Mouse (Mus musculus) ES-E14 (cell line): ENCODE measurements around the gene Lcn4. TPM values are rescaled to one million over a fixed set of nuclear protein-coding genes. Genes with fewer than 3 reads are reported as not detected.

ENCODE experiments used
- DNase-seq: peaks from one replicate; pipeline ENCODE4 v3.0.0-alpha.2; 2013; ENCODE audit warnings: low read depth, low spot score
- H3K27ac ChIP-seq: 2 replicates; pipeline ENCODE4 v1.5.1; 2012; ENCODE audit warnings: low read depth, mild to moderate bottlenecking, low read length, moderate library complexity, mixed read lengths; ENCODE audit not compliant: poor library complexity, insufficient read depth, severe bottlenecking
- H3K36me3 ChIP-seq: 2 replicates; pipeline ENCODE4 v1.6.1; 2012; ENCODE audit warnings: mild to moderate bottlenecking, low read length, moderate library complexity, mixed read lengths; ENCODE audit not compliant: control insufficient read depth, poor library complexity, insufficient read depth, severe bottlenecking
- H3K4me1 ChIP-seq, 2 experiments: fragments of 150-350 bp in 1 of 2; sonication (generic) in 1 of 2; 2 replicates each; pipeline ENCODE4 v1.6.1; 2012; ENCODE audit warnings: low read length in 2 of 2, mild to moderate bottlenecking in 1 of 2, mixed read lengths in 1 of 2; ENCODE audit not compliant: control insufficient read depth in 2 of 2, insufficient read depth in 2 of 2, poor library complexity in 1 of 2
- H3K4me3 ChIP-seq, 2 experiments: fragments of 150-350 bp in 1 of 2; sonication (generic) in 1 of 2; 2 replicates each; pipeline ENCODE4 v1.5.1; 2012; ENCODE audit warnings: low read length in 2 of 2, low read depth in 1 of 2, mild to moderate bottlenecking in 1 of 2, mixed read lengths in 1 of 2; ENCODE audit not compliant: insufficient read depth in 1 of 2, poor library complexity in 1 of 2, severe bottlenecking in 1 of 2
- H3K9ac ChIP-seq: 2 replicates; pipeline ENCODE4 v1.6.1; 2012; ENCODE audit warnings: low read depth, mild to moderate bottlenecking, low read length, mixed read lengths; ENCODE audit not compliant: poor library complexity, insufficient read depth, severe bottlenecking
- H3K9me3 ChIP-seq: fragments of 150-350 bp; sonication (generic); 2 replicates; pipeline ENCODE4 v1.6.1; 2012; ENCODE audit warnings: low read depth, mild to moderate bottlenecking, low read length; ENCODE audit not compliant: control insufficient read depth, insufficient read depth
- CHD2 ChIP-seq: IDR thresholded peaks from 2 replicates; pipeline ENCODE4 v1.6.1; 2014; ENCODE audit warnings: mild to moderate bottlenecking, low read depth, low read length, inconsistent platforms
- HCFC1 ChIP-seq: IDR thresholded peaks from 2 replicates; pipeline ENCODE4 v1.6.1; 2012; ENCODE audit warnings: low read length, inconsistent platforms, borderline replicate concordance; ENCODE audit not compliant: insufficient read depth
- MAFK ChIP-seq: IDR thresholded peaks from 2 replicates; pipeline ENCODE4 v1.6.1; 2014; ENCODE audit warnings: mild to moderate bottlenecking, low read depth, low read length, inconsistent platforms; ENCODE audit not compliant: insufficient read depth
- ZC3H11A ChIP-seq: IDR thresholded peaks from 2 replicates; pipeline ENCODE4 v1.6.1; 2012; ENCODE audit warnings: low read depth, mild to moderate bottlenecking, inconsistent platforms, low read length, borderline replicate concordance
- ZNF384 ChIP-seq: IDR thresholded peaks from 2 replicates; pipeline ENCODE4 v1.6.1; 2012; ENCODE audit warnings: low read depth, low read length, inconsistent platforms
- in situ Hi-C, 2 experiments: fragments of 600-800 bp; cut with MboI; formaldehyde crosslinking; loops; one replicate each; pipeline ENCODE4 v1.15.1; 2025; ENCODE audit warnings: low sequenced_read_pairs in 2 of 2, inconsistent platforms in 1 of 2; ENCODE audit not compliant: unreplicated experiment in 2 of 2
- total RNA-seq: library from RNA; depleted of rRNA; stranded (reverse); fragments of 300-350 nt; gene quantifications from 2 replicates; pipeline ENCODE4 v1.2.3, GENCODE M21; 2012

The Lcn4 gene
- total RNA-seq, 1 experiment: not detected

DNA sequence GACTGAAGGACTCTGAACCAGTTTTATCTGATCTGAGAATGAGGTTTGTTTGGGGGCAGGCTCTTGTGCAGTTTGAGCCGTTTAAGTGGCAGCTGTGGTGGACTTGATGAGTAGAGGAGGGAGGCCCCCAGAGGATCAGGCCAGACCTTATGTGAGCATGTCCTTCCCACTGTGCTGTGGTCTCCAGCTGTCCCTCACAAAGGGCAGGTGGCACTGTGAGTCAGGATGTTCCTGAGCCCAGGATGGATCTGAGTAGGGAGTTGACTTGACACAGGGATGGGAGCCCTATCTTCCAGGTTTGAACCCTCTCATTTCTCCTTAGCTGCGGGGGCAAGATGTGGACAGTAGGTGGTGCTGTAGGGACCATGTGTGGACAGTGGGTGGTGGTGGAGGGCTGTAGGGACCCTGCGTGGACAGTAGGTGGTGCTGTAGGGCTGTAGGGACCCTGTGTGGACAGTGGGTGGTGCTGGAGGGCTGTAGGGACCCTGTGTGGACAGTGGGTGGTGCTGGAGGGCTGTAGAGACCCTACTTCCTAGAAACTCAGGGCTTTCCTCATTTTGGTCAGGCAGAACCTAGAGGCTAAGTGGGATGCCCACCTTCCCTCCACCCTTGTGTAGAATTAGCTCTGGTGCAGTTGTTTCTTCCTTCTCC lies 24.3 kb downstream of the Lcn4 start:
- in situ Hi-C loops: no loop called here
- Histone ChIP-seq H3K9me3 (no peaks in the 10 kb centered on the region), H3K27ac (peak overlapping the region; percentile 38; the same call in 1 of the 2 replicates), H3K36me3 (no peaks in the 10 kb centered on the region), H3K9ac (no peak overlapping the region), H3K4me3 (no peak overlapping the region), H3K4me1 (peaks cover 5 to 10% of the 10 kb centered on the region in 2 experiments; a peak in 2 of 4 replicates)
- no peak for DNase-seq
- TF ChIP-seq HCFC1: peak; percentile 83
- TF ChIP-seq MAFK: no peak
- no peak for TF ChIP-seq CHD2
- TF ChIP-seq ZNF384: peak; percentile 67
- peak; percentile 88; the same call in 1 of the 2 replicates for TF ChIP-seq ZC3H11A

DNA sequence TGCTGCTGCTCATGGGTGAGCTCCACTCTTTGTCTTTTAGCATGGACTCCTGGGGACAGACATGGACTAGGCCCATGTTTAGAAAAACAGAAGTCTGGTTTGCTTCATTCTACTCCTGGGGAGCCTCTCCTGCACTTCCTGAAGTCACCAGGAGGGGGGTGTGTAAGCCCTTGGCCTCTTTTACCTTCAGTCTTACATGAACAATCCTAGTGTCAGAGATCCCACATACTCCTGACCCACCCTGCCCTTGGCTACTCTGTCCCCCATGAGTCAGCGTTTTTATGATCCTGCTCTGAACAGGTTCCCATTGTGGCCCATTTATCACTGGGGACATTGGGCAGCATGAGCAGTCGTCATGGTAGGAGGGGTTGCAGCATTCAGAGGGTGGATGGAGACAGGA lies 27.1 kb downstream of the Lcn4 start:
- H3K9me3 ChIP-seq: no peaks in the 10 kb centered on the region
- H3K4me1 ChIP-seq: peaks cover 5 to 16% of the 10 kb centered on the region in 2 experiments; a peak in 2 of 4 replicates
- H3K9ac ChIP-seq: no peak overlapping the region
- H3K27ac ChIP-seq: no peak overlapping the region
- peaks cover 4% of the 10 kb centered on the region for H3K36me3 ChIP-seq
- TF ChIP-seq CHD2: no peak
- TF ChIP-seq MAFK: peak; percentile 85
- TF ChIP-seq ZNF384: no peak
- no peak for TF ChIP-seq ZC3H11A
- in situ Hi-C loops: no loop called here
- DNase-seq: no peak
- no peak overlapping the region for H3K4me3 ChIP-seq

DNA sequence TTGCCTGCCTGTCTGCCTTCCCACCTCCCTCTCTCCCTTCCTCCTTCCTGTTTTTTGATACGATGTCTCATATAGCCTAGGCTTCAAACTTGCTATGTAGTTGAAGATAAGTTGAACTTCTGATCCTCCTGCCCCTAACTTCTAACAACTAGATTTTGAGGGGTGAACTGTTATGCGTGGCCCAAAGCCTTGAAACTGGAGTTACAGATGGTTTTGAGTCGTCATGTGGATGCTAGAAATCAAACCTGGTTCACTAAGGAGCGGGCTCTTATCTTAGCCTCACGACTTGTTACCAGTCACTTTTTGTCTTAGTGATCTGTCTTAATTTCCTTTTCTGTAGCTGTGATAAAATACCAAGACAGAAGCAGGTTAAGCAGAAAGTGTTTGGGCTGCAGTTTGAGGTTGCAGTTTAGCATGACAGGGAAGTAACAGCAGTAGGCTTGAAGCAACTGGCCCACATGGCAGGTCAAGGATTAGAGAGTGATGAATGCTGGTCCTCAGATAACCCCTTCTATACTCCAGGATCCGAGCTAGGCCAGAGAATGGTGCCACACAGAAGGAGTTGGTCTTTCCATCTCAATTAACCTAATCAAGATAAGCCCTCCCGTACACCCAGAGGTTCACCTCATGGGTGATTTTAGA lies 30.0 kb downstream of the Lcn4 start:
- Histone ChIP-seq H3K9me3 (no peaks in the 10 kb centered on the region), H3K27ac (no peak overlapping the region), H3K4me1 (peaks cover 5 to 21% of the 10 kb centered on the region in 2 experiments; a peak in 2 of 4 replicates), H3K9ac (no peak overlapping the region), H3K4me3 (no peak overlapping the region), H3K36me3 (peaks cover 30% of the 10 kb centered on the region)
- TF ChIP-seq CHD2: no peak
- TF ChIP-seq HCFC1: no peak
- no peak for TF ChIP-seq MAFK
- no peak for TF ChIP-seq ZC3H11A
- TF ChIP-seq ZNF384: no peak
- DNase-seq: no peak
- in situ Hi-C loops: no loop called here

DNA sequence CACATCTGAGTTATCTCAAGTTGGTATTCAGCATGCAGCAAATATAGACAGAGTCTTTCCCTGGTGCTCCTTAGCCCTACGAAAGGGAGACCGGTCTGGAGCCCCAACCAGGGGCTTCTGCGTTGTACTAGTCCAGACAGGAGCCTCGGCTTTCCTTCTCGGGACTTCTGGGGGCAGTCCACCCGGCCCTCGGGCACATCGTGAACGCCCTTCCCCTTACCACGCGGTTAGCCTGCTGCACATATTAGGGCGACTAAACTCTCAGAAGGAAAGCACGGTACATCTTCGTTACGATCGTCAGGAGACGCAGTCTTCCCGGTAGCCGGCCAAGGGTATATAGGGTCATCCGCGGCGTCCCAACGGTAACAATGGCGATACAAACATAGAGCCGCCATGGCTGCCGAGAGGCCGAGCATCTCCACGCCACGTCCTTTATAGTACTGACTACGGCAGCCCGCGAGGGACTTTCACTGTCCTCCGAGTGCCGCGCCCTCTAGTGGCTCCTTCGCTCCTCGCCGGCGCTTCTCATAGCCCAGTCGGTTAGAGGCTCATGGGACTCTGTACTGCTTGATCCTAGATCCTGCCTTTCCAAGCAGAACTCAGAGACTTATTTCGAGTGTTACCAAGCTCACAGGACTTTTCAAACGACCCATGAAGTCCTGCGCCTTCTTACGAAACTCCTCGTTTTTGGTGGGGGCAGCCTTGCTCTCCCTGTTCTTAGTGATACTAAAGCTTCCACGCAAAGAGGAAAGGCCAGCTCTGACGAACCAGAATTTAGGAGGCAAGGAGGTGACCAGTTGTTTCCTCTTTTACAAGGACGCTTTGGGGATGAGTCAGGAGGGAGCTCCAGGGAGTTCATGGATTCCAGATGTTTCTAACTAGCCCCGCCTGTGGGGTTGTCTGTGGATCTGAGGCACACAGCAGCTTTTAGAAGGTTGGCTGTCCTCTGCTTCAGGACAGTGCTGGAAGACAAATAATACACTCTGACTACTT lies 30.9 kb downstream of the Lcn4 start:
- in situ Hi-C loops: no loop called here
- Histone ChIP-seq H3K36me3 (peaks cover 39% of the 10 kb centered on the region), H3K27ac (peak overlapping the region; percentile 73), H3K4me1 (peaks cover 5 to 24% of the 10 kb centered on the region in 2 experiments; a peak in 2 of 4 replicates), H3K9ac (peak overlapping the region; percentile 99), H3K4me3 (peak overlapping the region; percentile 86 to 89), H3K9me3 (no peaks in the 10 kb centered on the region)
- DNase-seq: peak; percentile 95
- 0 out of 2 replicates have a peak, but pooled peaks have one; percentile 26 for TF ChIP-seq ZC3H11A
- 0 out of 2 replicates have a peak, but pooled peaks have one; percentile 17 for TF ChIP-seq MAFK
- TF ChIP-seq ZNF384: no peak
- TF ChIP-seq HCFC1: peak; percentile 78
